Mouse (Mus musculus) neural tube, embryonic 11.5 days (tissue): ENCODE data around the gene Dnajc4. TPM values are rescaled to one million over a fixed set of nuclear protein-coding genes. Genes with fewer than 3 reads are reported as not detected.

Experiments used
- polyA plus RNA-seq: library from polyadenylated mRNA; unstranded; fragments of >200 nt; fragmentation: Nextera tagmentation; extraction: Ambion mirVana; gene quantifications from 2 replicates; pipeline ENCODE4 v1.2.1, GENCODE M21; 2014

Dnajc4 gene
- polyA plus RNA-seq, 1 experiment from 2014 or later: 17.3 TPM

Other genes with a start within 250 kb of the Dnajc4 start
- 4.7 and 6.7 TPM in 2 replicates for gene Rps6ka4, start 151.9 kb downstream of the Dnajc4 start, polyA plus RNA-seq
- gene Ccdc88b, start 134.4 kb downstream of the Dnajc4 start, polyA plus RNA-seq: 0.89 and 1.0 TPM in 2 replicates
- gene Trmt112, start 82.9 kb downstream of the Dnajc4 start, polyA plus RNA-seq: 125 and 131 TPM in 2 replicates
- gene Prdx5, start 82.5 kb downstream of the Dnajc4 start, polyA plus RNA-seq: 110 and 120 TPM in 2 replicates
- 4.1 and 4.3 TPM in 2 replicates for gene Esrra, start 70.8 kb downstream of the Dnajc4 start, polyA plus RNA-seq
- 0.77 TPM in 1 of 2 replicates, not detected in the other for gene Catsperz, start 67.2 kb downstream of the Dnajc4 start, polyA plus RNA-seq
- 0.13 and 0.28 TPM in 2 replicates for gene Kcnk4, start 58.1 kb downstream of the Dnajc4 start, polyA plus RNA-seq
- 53.0 and 58.5 TPM in 2 replicates for gene Bad, start 50.7 kb downstream of the Dnajc4 start, polyA plus RNA-seq
- gene Gpr137, start 50.1 kb downstream of the Dnajc4 start, polyA plus RNA-seq: 34.6 and 39.7 TPM in 2 replicates
- 290 and 313 TPM in 2 replicates for gene Ppp1r14b, start 17.6 kb downstream of the Dnajc4 start, polyA plus RNA-seq
- gene Plcb3, start 16.1 kb downstream of the Dnajc4 start, polyA plus RNA-seq: 22.7 and 25.0 TPM in 2 replicates
- 80.1 and 86.5 TPM in 2 replicates for gene Fkbp2, start 12.1 kb downstream of the Dnajc4 start, polyA plus RNA-seq
- gene Vegfb, start 4.9 kb downstream of the Dnajc4 start, polyA plus RNA-seq: 27.8 and 29.4 TPM in 2 replicates
- gene Nudt22, start 3.5 kb upstream of the Dnajc4 start, polyA plus RNA-seq: 19.6 and 20.5 TPM in 2 replicates
- 9.7 and 12.1 TPM in 2 replicates for gene Trpt1, start 3.6 kb upstream of the Dnajc4 start, polyA plus RNA-seq
- gene Fermt3, start 26.9 kb upstream of the Dnajc4 start, polyA plus RNA-seq: 8.8 and 9.5 TPM in 2 replicates
- gene Stip1, start 47.4 kb upstream of the Dnajc4 start, polyA plus RNA-seq: 423 and 425 TPM in 2 replicates
- gene Macrod1, start 64.2 kb upstream of the Dnajc4 start, polyA plus RNA-seq: 3.2 and 3.3 TPM in 2 replicates
- gene Flrt1, start 113.2 kb upstream of the Dnajc4 start, polyA plus RNA-seq: 6.6 and 7.5 TPM in 2 replicates
- gene Otub1, start 213.7 kb upstream of the Dnajc4 start, polyA plus RNA-seq: 248 and 255 TPM in 2 replicates
- 706 and 761 TPM in 2 replicates for gene Cox8a, start 225.0 kb upstream of the Dnajc4 start, polyA plus RNA-seq
- gene Naa40, start 248.6 kb upstream of the Dnajc4 start, polyA plus RNA-seq: 83.5 and 90.4 TPM in 2 replicates